Mouse (Mus musculus) megakaryocyte, adult 5-6 weeks (primary cell): ENCODE data around the gene Slc35g1. TPM values are rescaled to one million over a fixed set of nuclear protein-coding genes. Genes with fewer than 3 reads are reported as not detected.
A peak's percentile ranks its signal among the peaks of the same experiment; 100 is the strongest.

Source experiments
- ATAC-seq: 2 replicates; pipeline ENCODE4 v1.8.0; 2016; ENCODE audit warnings: mild to moderate bottlenecking, inconsistent platforms; ENCODE audit not compliant: poor library complexity, severe bottlenecking
- total RNA-seq, 2 experiments: library from RNA; stranded (forward) in 1 of 2; stranded (reverse) in 1 of 2; fragments of 153-499, 151-499 nt in 1 of 2; fragments of 221-1000, 200-1000 nt in 1 of 2; gene quantifications; 2 replicates each; pipeline versions ENCODE4 v1.2.3 to v1.2.4; 2015 to 2017

Slc35g1 gene
- total RNA-seq (2015) (5.1 and 5.6 TPM in 2 replicates), total RNA-seq (2017) (3.6 and 5.1 TPM in 2 replicates)

- peak; percentile 88 for ATAC-seq
These were observed at the start of gene Slc35g1 for GRCm38 (mm10) chr19:38395701-38396632. Gene Slc35g1, plus strand, starts transcription at chr19:38395980.

DNA sequence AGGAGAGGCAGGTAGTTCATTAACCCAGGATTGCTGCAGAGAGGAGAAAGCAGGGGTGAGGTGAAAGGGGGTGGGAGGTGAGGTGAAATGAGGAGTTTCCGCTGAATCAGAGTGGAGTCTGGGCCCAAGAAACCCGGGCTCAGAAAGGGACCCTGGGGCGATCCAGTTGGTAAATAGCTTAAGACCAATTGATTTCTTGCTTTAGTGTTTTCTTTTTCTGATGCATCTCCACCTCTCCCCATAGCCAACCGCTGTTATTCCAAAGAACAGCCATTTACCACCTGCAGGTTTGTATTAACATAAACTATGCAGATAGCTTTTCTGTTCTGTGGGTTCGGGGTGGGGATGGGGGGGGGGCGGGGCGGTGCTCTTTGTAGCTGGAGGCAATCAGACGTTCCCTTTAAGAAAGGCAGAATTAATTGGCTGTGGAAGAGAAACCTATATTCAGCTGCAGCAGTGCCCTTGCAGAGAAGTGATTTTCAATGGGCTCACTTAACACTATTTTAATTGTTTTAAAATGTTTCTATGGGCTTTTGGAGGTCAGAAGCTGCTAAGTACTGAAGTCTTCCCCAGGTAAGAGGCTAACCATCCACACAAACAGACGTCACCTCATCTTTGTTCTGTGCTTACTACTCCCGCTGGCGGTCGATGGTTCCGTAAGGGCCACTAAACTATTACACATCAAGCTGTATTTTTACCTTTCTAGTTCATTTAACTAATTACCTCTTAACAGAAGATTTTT is 47.3 kb upstream of the Slc35g1 start:
- no peak for ATAC-seq

DNA sequence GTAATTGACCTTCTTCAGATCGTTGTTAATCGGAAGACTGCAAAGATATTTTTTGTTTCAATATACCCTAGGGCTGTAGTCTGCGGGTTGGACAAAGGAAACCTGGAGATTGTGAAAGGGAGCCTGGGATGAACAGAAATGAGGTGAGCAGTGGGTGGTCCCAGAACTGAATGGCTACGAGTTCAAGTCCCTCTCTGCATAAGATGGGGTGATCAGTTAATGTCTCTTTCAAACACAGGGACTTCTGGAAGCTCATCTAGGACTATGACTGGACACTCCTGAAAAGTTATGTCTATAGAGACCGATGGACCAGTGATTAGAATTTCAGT is 46.8 kb upstream of the Slc35g1 start:
- ATAC-seq, result no peak

DNA sequence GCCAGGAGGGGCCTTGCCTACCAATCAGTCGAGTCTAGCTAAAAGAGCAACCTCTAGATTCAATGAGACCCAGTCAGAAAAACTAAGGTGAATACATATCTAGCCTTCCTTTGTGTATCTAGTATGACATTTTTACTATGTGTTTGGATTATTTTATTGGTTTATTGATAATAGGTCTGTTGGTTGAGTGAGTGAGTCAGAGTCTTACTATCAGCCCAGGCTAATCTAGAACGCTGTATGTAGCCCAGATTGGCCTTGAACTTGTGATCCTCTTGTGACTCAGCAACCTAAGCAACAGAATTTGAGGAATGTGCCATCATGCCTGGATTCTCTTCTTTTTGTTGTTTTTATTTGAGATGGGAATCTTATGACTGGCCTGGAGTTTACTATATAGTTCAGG is 44.6 kb upstream of the Slc35g1 start:
- no peak for ATAC-seq

DNA sequence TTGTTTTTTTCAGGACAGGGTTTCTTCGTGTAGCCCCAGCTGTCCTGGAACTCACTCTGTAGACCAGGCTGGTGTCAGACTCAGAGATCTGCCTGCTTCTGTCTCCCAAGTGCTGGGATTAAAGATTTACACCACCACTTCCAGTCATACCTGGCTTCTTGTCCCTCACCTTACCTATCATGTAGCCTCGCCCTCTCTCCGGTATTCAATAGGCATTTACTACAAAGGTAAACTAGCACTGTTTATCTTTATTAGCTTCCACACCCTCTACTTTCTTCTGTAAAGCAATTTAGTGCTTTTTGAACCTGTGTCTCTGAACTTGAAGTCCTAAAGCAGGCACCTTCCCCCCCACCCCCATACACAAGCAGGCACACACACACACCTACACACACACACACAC is 44.1 kb upstream of the Slc35g1 start:
- ATAC-seq, result no peak

DNA sequence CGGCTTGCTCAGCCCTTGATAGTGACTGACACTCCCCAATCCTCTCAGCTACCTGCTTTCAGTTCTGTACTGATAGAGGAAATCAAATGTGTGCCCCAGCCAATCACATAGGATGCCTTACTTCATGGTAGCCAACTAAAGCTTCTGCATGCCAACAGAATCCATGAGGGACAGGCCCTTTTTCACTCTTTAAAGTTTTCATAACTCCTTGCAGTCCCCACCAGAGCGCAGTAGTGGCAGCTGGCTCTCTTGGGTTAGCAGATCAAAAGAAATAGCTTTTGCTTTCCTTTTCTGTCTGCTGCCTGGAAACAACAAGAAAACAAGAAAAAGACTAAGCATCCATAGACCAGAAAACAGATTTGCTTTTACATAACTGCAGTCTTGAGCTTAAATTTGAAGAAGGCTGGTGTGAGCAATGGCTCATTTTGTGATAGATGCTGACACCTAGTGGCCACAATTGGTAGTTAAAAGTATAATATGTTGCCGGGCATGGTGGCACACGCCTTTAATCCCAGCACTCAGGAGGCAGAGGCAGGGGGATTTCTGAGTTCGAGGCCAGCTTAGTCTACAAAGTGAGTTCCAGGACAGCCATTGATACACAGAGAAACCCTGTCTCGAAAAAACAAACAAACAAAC is 43.2 kb upstream of the Slc35g1 start:
- ATAC-seq, result peak; percentile 52; the same call in 1 of the 2 replicates

GRCm38 (mm10) chr19:38354279-38354678 is 41.5 kb upstream of the Slc35g1 start:
- ATAC-seq, result no peak

DNA sequence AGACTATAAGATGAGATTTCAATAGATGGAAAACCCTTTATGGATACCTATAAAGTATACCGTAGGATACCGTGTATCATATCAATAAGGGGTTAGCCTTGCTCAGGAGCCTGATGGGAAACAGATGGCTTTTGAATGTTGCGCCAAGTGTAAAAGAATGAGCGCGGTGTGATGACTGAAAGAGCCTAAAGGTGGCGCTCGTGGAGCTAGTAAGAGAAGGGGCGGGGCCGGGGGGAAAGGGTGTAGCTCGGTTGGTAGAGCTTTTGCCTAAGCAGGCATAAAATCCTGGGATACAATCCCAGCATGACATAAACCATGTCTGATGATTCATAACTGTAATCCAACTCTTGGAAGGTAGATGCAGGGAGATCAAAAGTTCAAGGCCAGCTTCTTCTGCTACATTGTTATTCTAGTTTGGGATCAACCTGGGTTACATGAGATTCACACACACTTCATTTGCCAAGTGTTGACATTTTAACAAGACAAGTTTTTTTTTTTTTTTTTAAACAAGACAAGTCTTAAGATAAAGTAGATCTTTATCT is 40.9 kb upstream of the Slc35g1 start:
- no peak for ATAC-seq

DNA sequence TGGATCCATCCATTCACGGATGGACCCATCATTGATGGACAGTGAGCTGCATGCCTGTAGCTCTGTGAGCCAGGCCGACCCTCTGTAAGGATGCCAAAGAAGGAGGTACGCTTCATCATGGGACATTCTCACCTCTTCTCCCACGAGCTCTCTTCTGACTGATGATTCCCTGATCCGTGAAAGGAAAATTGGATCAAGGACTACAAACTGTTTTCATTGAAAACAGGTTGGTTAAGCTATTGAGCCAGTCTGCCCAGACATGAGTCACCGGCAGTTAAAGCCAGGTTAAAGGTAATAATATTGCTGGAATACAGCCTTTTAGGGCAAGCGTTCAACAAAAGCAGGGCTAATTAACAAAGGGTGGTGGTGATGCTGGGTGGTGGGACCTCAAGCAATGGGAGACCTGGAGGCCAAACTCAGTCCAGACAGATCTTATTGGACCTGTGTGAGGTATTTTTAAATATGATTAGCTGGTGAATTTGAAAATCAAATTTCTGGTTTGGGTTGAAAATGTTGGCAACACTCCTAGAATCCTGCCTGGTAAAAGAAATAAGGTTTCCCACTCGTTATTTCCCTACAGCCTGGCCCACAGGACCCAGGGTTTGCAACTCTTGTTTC is 39.5 kb upstream of the Slc35g1 start:
- no peak for ATAC-seq

DNA sequence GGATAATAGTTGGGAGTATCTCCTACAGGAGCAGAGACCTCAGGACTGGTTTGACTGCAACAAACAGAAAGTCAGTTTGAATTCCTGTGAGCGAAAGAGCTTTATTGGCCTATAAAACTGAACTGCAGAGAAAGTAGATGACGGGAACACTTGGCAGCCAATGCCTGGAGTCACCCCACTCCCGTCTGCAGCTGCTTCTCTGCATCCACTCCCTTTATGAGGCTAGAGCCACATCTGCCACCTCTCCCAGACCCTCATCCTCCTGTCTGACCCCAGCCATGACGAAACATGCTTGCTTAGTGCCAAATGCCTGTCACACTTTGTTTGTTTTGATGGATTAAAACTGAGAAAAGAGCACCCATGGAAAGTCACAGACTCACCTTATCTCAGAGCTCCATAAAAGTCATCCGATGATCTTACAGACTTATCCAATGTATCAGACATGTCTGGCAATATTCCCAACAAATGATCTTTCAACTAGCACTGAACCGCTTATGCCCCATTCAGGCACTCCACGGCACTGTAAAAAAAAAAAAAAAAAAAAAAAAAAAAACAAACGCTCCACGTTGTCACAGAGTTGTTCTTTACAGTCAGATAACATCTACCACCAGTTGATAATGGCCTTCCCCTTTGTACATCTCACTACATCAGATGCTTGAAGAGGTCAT is 37.7 kb upstream of the Slc35g1 start:
- no peak for ATAC-seq

DNA sequence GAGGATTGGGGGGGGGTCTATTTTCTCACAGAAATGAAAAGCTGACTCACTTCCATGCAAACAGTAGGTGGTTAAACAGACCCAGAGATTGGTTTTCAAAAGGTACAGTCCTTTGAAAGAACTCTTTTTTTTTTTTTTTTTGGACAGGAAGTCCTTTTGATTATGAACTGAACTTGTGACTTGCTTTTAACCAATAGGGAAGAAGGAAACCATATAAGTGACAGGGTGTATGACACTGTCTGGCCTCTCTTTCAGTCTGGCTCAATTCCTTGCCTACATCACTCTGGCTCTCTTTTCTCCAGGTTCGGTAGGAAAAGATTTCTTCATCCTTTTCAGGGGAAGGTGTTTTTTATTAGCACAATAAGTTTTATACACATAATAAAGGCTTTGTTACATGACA is 36.5 kb upstream of the Slc35g1 start:
- ATAC-seq, result no peak

DNA sequence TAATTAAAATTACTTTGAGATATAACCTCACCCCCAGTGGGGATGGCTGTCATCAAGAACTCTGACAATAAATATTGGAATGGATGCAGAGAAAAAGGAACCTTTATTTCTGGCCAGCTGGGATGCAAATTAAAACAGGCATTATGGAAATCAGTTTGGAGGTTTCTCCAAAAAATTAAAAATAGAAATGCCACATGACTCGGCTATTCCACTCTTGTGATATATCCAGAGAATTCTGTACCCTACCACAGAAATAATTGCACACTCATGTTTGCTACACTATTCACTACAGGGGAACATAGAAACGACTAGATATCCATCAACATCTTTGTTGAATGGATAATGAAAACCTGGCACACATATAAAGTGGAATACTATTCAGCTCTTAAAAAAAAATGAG is 33.9 kb upstream of the Slc35g1 start:
- no peak for ATAC-seq

DNA sequence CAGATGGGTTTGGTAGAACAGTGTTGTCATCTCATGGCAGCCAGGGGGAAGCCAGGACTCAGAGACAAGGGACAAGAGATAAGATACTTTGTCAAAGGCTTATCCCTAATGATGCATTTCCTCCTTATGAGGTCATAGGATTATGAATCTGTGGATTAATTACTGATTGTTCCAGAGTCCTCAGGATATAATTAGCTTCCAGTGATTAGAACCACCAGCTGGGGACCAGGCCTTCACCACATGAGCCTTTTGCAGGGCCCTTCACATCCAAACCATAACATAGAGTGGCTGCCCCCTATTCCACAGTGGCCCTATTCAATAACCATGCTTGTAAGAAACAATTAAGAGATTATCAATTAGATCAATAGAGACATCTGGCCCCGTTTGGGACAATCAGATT is 32.4 kb upstream of the Slc35g1 start:
- ATAC-seq, result no peak

DNA sequence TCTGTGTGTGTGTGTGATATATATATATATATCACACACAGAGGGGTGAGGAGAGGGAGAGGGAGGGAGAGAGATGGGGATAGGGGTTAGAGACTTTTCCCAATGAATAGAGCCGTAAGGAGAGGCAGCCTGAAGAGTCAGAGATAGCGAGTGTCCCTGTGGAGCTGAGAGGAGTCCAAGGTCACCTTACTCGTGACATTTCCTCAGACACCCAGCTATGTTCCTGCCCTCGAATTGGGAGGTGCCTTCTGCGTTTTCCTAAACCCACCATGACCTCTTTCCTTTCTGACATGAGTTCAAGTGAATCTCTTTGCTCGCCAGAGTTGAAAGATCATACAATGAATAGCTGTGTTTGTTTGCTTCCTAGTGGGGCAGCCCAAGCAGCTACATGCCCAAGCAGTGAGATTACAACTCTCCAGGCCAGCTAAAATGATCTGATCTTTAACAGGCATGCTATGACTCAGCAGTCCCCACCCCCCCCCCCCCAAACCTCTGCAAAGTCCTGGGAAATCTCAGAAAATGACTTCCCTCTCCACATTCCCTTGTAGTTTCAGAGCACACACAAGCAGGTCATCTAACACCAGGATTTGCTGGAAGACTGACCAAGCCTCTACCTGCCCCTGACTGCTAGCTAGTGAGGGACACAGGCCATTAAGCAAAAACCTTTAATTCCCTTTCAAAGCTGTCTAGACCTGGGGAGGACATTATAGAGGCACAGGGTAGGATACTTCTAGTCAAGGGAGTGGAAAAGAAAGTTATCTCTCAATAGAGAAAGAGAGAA is 31.7 kb upstream of the Slc35g1 start:
- no peak for ATAC-seq

- ATAC-seq, result no peak
These were observed 30.7 kb upstream of the Slc35g1 start for GRCm38 (mm10) chr19:38364939-38365614.

GRCm38 (mm10) chr19:38372460-38373102 is 23.2 kb upstream of the Slc35g1 start:
- no peak for ATAC-seq

DNA sequence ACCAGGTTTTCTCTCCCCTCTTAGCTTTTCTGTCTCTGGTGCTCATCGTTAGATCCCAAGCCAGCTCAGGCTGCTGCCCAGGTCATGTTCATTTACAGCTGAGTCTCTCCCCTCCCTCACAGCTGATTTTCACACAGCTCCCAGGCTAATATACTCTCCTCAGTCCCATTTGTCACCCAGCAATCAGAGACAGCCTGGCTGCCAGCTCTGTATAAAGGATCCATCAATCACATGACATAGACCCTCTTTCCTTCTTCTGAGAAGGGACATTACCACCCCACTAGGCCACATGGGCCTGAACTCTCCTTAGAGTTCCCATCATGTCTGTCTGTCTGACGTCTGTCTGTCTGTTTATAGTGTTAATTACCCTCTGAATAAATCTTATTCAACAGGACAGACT is 22.4 kb upstream of the Slc35g1 start:
- ATAC-seq, result no peak

DNA sequence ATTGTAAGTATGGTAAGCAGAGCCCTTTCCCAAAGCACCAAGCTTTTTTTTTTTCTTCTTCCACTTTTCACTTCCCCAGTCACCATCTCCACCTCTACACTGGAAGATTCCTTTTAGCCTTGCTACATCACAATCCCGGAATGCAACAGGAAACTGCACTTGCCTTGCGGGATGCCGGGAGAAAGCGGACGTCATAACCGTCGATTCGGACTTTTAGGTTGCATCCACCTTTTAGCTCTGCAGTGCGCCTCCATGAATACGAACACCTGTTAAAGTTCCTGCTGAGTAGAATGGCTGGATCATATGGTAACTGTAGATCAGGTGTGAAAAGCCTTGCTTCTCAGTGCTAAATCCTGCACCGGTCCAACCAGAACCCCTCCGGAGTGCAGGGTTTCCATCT is 12.0 kb upstream of the Slc35g1 start:
- ATAC-seq, result no peak
